Mouse (Mus musculus): ENCODE data around the gene Ppp6c. TPM values are rescaled to one million over a fixed set of nuclear protein-coding genes. Genes with fewer than 3 reads are reported as not detected.
A peak's percentile ranks its signal among the peaks of the same experiment; 100 is the strongest.

Gene Ppp6c
- polyA plus RNA-seq, 1 experiment from 2014 or later, result 74.8 TPM

DNA sequence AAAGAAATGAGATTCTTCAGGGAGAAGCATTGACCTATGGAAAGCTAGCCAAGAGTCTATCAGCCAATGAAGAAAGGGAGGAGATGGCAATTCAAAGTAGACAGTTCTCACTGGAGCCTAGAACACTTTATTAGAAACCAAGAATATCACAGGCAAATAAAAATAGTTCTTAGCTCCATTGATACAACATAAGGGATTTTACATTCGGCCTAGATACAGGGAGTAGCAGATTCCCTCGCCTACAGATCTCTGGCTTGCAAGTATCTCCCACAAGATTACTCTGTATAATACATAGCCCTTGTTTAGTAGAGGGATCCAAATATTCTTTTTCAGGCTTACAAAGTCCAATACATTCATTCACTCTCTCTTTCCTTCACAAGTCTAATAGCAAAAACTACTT lies 31.4 kb downstream of the Ppp6c start:
- peaks cover 4% of the 10 kb centered on the region; the same call in 1 of the 2 replicates for H3K4me1 ChIP-seq
- H3K36me3 ChIP-seq, result peaks cover 16% of the 10 kb centered on the region
- no peaks in the 10 kb centered on the region for H3K27me3 ChIP-seq
- H3K9me3 ChIP-seq, result no peaks in the 10 kb centered on the region
- H3K27ac ChIP-seq, result no peak overlapping the region
- H3K4me3 ChIP-seq, result no peak overlapping the region
- WGBS, result 93% methylated on average over 2 of the region's 2 CpGs
- ATAC-seq (ENCODE audit: low FRiP score, low read depth), result no peak
- no peak overlapping the region for H3K9ac ChIP-seq
- H3K4me2 ChIP-seq (replicated peaks), result no peak overlapping the region

DNA sequence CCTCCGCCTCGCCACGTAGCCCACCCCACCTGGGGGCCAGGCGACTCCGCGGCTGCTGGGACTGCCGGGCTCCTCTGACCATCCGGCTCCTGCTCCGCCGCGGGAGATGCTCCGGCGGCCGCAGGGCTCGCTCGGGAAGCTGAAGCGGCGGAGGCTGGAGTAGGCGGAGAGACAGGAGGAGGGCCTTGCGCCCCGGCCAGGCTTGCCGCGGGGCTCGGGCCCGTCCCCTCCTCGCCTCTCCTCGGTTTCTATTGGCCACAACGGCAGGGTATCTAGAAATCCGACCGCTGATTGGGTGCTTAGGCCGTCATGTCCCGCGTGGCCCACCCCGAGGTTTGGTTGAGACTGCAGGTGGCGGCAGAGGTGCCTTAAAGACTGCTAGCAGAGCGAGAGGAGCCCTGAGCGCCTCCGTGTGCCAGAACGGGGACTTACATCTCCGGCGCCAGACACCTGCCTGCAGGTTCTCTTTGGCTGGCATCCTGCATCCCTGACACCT lies 35.6 kb downstream of the Ppp6c start, which contains the start of gene Scai:
Scai (minus strand) TSS at position 174 of the 496 bp plus-strand sequence.
- WGBS, result under 1% methylated on average over 41 of the region's 41 CpGs
- peak; percentile 100 for ATAC-seq (ENCODE audit: low FRiP score, low read depth)

DNA sequence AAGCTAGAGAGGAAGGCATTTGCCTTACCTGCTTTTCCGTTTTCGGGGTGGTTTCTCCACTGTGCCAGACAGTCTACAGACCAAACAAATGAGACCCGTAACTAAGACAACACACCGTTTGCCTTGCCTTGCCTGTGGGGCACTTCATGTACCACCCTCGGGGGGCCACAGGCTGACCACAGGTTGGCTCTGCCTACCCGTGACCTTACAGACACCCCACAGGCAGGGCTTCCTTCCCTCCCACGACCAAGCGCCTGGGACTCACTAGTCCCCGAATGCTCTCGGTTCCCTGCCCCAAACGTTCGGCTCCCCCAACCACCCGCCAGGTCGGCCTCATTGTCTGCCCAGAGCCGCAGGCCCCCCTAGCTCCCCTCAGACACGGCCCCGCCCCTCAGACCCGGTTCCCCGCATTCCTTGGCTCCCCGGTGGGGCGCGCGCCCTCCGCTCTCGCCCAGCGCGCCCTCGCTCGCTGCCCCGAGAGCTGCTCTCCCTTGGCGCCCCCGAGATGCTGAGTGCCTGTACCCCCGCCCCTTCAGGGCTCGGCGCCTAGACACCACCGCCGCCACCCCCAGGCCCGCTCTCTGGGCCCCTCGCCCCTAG lies 36.2 kb downstream of the Ppp6c start:
- H3K27ac ChIP-seq, result peak overlapping the region; percentile 96
- H3K4me1 ChIP-seq, result peaks cover 15% of the 10 kb centered on the region
- peak; percentile 88 for ATAC-seq (ENCODE audit: low FRiP score, low read depth)
- peak overlapping the region; percentile 83 for H3K4me2 ChIP-seq (replicated peaks)
- H3K4me3 ChIP-seq, result peak overlapping the region; percentile 76
- H3K9ac ChIP-seq, result peak overlapping the region; percentile 87
- WGBS, result under 1% methylated on average over 36 of the region's 39 CpGs
- peaks cover 23% of the 10 kb centered on the region for H3K36me3 ChIP-seq
- H3K9me3 ChIP-seq, result no peaks in the 10 kb centered on the region
- no peaks in the 10 kb centered on the region for H3K27me3 ChIP-seq

More for the DNA sequence above, 35.6 kb downstream of the Ppp6c start, which contains the start of gene Scai:
- H3K4me3 ChIP-seq, result peak within 1 kb of the TSS; percentile 76
- peak within 1 kb of the TSS; percentile 83 for H3K4me2 ChIP-seq (replicated peaks)
- H3K27me3 ChIP-seq, result no peaks in the 10 kb centered on the region
- peaks cover 23% of the 10 kb centered on the region for H3K36me3 ChIP-seq
- no peaks in the 10 kb centered on the region for H3K9me3 ChIP-seq
- peak within 1 kb of the TSS; percentile 87 for H3K9ac ChIP-seq
- H3K4me1 ChIP-seq, result peaks cover 15% of the 10 kb centered on the region
- peak within 1 kb of the TSS; percentile 96 for H3K27ac ChIP-seq

DNA sequence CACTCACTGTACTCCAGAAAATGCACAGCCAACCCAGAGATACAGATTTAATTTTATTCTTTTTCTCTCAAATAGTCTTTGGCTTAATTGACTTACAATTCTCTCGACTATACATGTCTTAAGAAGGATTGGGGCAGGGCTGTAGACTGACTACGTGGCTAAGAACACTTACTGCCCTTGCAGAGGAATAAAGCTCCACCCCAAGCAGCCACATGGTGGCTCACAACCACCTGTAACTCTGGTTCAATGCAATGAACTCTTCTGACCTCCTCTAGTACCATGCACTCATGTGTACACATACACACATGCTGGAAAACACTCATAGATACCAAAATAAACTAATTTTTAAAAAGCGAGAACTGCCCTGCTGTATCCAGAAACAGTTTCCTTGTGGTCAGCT lies 40.3 kb downstream of the Ppp6c start:
- Histone ChIP-seq H3K9ac (no peak overlapping the region), H3K4me3 (no peak overlapping the region), H3K27me3 (no peaks in the 10 kb centered on the region), H3K9me3 (no peaks in the 10 kb centered on the region), H3K36me3 (peaks cover 36% of the 10 kb centered on the region), H3K27ac (no peak overlapping the region), H3K4me2 (replicated peaks) (no peak overlapping the region), H3K4me1 (peaks cover 13% of the 10 kb centered on the region)
- 77% methylated on average over 3 of the region's 3 CpGs for WGBS
- no peak for ATAC-seq (ENCODE audit: low FRiP score, low read depth)

DNA sequence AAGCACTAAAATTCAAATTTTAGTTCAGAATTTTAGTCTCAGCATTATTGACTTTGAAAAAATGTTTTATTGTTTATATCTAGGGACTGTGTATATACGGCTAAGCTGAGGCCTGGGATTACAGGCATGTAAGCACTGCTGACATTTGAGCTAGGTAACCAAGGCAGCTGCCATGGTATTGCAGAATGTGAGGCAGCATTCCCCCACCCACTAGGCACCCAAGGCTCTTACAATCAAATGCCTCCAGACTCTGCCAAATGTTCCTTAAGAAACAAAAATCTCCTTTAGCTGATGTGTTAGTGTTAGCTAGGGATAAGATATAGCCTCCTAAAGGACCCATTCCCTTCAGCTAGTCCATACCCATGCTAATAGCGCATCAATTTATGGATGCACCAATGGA lies 42.7 kb downstream of the Ppp6c start:
- no peak overlapping the region for H3K27ac ChIP-seq
- H3K4me3 ChIP-seq, result no peak overlapping the region
- H3K9me3 ChIP-seq, result no peaks in the 10 kb centered on the region
- no peak overlapping the region for H3K4me2 ChIP-seq (replicated peaks)
- H3K36me3 ChIP-seq, result peaks cover 50% of the 10 kb centered on the region
- 95% methylated on average over 2 of the region's 2 CpGs for WGBS
- peaks cover 1% of the 10 kb centered on the region for H3K4me1 ChIP-seq
- ATAC-seq (ENCODE audit: low FRiP score, low read depth), result no peak
- no peaks in the 10 kb centered on the region for H3K27me3 ChIP-seq
- H3K9ac ChIP-seq, result no peak overlapping the region

DNA sequence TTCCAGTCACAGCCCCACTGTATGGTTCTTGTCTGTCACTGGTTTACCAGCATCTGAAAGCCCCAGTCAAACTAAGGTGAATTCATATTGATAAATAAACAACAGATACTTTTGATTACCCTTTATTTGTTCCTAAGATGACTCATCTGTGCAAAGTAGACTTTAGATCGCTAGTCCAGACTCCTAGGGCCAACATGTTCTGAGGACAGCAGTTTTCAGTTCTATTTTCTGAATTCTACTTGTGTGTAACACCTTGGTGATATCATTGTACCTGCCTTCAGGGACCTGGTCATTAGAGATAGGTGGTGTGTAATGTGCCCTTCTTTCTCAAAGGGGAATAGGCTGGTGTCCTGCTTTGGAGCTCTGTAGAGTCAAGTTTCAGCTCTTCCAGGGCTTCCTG lies 65.3 kb downstream of the Ppp6c start:
- H3K9me3 ChIP-seq, result no peaks in the 10 kb centered on the region
- no peaks in the 10 kb centered on the region for H3K4me1 ChIP-seq
- ATAC-seq (ENCODE audit: low FRiP score, low read depth), result no peak
- H3K36me3 ChIP-seq, result peaks cover 13% of the 10 kb centered on the region
- WGBS, result 94% methylated on average over 1 of the region's 1 CpGs
- no peak overlapping the region for H3K9ac ChIP-seq
- no peak overlapping the region for H3K4me3 ChIP-seq
- no peaks in the 10 kb centered on the region for H3K27me3 ChIP-seq
- H3K4me2 ChIP-seq (replicated peaks), result no peak overlapping the region
- H3K27ac ChIP-seq, result no peak overlapping the region

DNA sequence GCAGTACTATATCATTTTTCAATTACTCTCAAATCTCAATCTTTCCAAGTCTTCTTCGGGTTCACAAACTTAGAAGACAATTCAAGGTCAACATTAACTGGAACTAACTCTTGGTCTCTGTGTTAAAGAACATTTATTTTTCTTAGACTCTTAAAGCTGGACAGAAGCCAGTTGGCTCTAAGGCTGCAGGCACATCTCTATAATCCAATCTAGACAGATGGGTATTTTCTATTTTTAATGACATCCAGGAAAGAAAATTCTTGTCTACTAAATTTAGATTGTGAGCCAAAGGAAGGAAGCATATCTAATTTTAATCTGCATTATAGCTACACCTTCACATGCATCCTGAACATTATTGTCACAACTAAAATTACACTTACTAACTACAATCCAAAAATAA lies 68.3 kb downstream of the Ppp6c start:
- WGBS, result 82% methylated on average over 1 of the region's 1 CpGs
- Histone ChIP-seq H3K36me3 (peaks cover 14% of the 10 kb centered on the region), H3K9me3 (no peaks in the 10 kb centered on the region), H3K27ac (no peak overlapping the region), H3K4me1 (no peaks in the 10 kb centered on the region), H3K4me2 (replicated peaks) (no peak overlapping the region), H3K27me3 (no peaks in the 10 kb centered on the region), H3K4me3 (no peak overlapping the region), H3K9ac (no peak overlapping the region)
- ATAC-seq (ENCODE audit: low FRiP score, low read depth), result no peak

DNA sequence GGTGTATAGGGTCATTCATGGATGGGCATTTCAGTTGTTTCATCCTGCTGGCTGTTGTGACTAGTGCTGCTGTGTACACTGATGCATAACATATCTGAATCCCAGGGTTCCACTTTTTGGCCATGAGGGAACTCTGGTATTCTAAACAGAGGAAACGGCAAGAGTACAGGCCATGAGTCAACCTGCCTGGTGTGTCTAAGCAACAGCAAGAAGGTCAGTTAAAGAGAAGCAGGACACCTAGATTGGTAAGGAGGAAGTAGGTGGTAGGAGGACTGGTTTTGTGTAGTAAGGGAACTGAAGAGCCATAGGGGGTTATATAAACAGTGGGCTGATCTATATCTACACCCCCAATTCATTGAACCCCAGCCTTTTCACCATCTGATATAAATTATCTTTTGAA lies 69.4 kb downstream of the Ppp6c start:
- H3K9me3 ChIP-seq, result no peaks in the 10 kb centered on the region
- H3K36me3 ChIP-seq, result peaks cover 10% of the 10 kb centered on the region
- H3K27me3 ChIP-seq, result no peaks in the 10 kb centered on the region
- H3K4me1 ChIP-seq, result no peaks in the 10 kb centered on the region
- H3K4me3 ChIP-seq, result no peak overlapping the region
- 79% methylated on average over 1 of the region's 1 CpGs for WGBS
- no peak for ATAC-seq (ENCODE audit: low FRiP score, low read depth)
- H3K27ac ChIP-seq, result no peak overlapping the region
- no peak overlapping the region for H3K9ac ChIP-seq
- H3K4me2 ChIP-seq (replicated peaks), result no peak overlapping the region

GRCm38 (mm10) chr2:39150943-39151342 lies 75.3 kb downstream of the Ppp6c start:
- 70% methylated on average over 2 of the region's 2 CpGs for WGBS
- peaks cover 11% of the 10 kb centered on the region; the same call in 1 of the 2 replicates for H3K36me3 ChIP-seq

DNA sequence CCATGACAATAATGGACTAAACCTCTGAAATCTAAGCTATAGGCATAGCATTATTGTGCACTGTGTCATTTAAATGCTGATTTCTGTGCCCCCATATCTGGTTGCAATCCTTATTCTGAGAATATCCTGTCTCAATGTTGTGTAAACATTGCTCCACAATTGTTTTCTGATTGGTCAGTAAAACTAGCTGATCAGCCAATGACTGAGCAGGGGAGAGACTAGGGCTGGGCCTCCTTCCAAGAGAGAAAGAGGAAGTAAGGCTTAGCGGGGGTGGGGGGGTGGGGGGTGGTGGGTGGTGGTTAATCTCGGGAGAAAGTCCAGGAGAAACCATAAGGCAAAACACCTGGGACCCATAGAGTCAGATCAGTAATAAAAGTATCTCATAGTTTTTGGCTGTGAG lies 78.2 kb downstream of the Ppp6c start:
- Histone ChIP-seq H3K36me3 (peaks cover 11% of the 10 kb centered on the region; the same call in 1 of the 2 replicates), H3K9ac (no peak overlapping the region), H3K4me3 (no peak overlapping the region), H3K9me3 (no peaks in the 10 kb centered on the region), H3K4me2 (replicated peaks) (no peak overlapping the region), H3K27ac (no peak overlapping the region), H3K27me3 (no peaks in the 10 kb centered on the region), H3K4me1 (no peaks in the 10 kb centered on the region)
- 28% methylated on average over 2 of the region's 2 CpGs for WGBS
- no peak for ATAC-seq (ENCODE audit: low FRiP score, low read depth)

More at GRCm38 (mm10) chr2:39150943-39151342, 75.3 kb downstream of the Ppp6c start:
- H3K4me1 ChIP-seq, result no peaks in the 10 kb centered on the region
- ATAC-seq (ENCODE audit: low FRiP score, low read depth), result no peak
- H3K9me3 ChIP-seq, result no peaks in the 10 kb centered on the region
- no peak overlapping the region for H3K4me2 ChIP-seq (replicated peaks)
- H3K9ac ChIP-seq, result no peak overlapping the region
- no peak overlapping the region for H3K4me3 ChIP-seq
- H3K27me3 ChIP-seq, result no peaks in the 10 kb centered on the region
- H3K27ac ChIP-seq, result no peak overlapping the region

DNA sequence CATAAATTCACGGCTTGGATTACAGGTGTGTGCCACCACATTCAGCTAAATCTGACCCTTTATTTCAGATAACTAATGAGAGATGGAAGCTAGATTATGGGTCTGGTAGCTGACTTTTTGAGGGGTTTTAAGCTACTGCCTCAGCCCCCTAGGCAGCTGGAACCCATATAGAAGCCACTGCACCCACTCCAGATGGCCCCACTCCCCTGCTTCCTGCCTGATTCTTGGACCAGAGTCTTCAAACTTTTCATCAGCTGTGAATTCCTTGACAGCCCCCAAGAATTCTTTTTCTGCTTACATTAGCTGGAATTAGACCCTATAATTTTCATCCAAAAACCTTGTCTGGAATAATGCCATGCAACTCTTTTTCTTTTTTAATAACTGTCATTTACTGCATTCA lies 79.8 kb downstream of the Ppp6c start:
- no peak overlapping the region for H3K4me3 ChIP-seq

More for the DNA sequence above, 79.8 kb downstream of the Ppp6c start:
- Histone ChIP-seq H3K36me3 (peaks cover 11% of the 10 kb centered on the region), H3K4me1 (no peaks in the 10 kb centered on the region), H3K4me2 (replicated peaks) (no peak overlapping the region), H3K27ac (no peak overlapping the region), H3K9me3 (no peaks in the 10 kb centered on the region), H3K27me3 (no peaks in the 10 kb centered on the region), H3K9ac (no peak overlapping the region)
- 91% methylated on average over 1 of the region's 1 CpGs for WGBS
- ATAC-seq (ENCODE audit: low FRiP score, low read depth), result no peak

Measured in limb, embryonic 13.5 days (tissue).